Mouse (Mus musculus): ENCODE measurements around the gene Fam213b.

GRCm38 (mm10) chr4:154940156-154940555 is 41.2 kb upstream of the Fam213b start:
- TF ChIP-seq EP300 (IDR thresholded peaks at IDR 0.05; ENCODE audit: insufficient read depth, low read depth, low read length) (no peak), CTCF (IDR thresholded peaks at IDR 0.05; ENCODE audit: low read depth, low read length) (no peak), POLR2A (IDR thresholded peaks at IDR 0.05; ENCODE audit: insufficient read depth, low read length) (no peak)

All from ES-Bruce4 (cell line).